Mouse (Mus musculus): ENCODE data around the gene Slc5a3.

Gene Slc5a3

DNA sequence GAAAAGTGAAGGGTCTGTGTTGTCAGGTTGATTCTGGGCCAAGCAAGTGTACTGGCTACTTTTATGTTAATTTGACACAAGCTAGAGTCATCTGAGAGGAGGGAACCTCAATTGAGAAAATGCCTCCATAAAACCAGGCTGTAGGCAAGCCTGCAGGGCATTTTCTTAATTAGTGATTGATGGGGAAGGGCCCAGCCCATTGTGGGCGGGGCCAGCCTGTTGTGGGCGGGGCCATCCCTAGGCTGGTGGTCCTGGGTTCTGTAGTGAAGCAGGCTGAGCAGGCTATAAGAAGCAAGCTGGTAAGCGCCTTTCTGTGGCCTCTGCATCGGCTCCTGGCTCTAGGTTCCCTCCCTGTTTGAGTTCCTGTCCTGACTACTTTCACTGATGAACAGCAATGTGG is 69.1 kb downstream of the Slc5a3 start:
- DNase-seq: no peak

DNA sequence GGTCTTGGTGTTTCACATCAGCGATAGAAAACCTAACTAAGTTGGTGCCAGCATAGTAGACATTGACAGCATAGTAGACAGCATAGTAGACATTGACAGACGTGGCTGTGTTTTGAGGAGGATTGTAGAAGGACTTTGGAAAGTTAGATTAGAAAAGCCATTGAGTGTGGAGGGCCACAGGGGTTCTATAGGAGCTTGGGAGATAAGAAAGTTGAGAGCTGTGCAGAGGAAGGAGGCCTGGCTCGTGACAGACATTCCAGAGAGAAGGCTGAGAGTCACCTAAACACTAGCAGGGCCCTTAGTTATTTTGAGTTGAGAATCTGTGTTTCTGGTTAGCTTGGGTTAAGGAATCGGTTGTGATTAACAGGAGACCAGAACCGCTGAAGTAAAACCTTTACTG is 69.5 kb downstream of the Slc5a3 start:
- no peak for DNase-seq

DNA sequence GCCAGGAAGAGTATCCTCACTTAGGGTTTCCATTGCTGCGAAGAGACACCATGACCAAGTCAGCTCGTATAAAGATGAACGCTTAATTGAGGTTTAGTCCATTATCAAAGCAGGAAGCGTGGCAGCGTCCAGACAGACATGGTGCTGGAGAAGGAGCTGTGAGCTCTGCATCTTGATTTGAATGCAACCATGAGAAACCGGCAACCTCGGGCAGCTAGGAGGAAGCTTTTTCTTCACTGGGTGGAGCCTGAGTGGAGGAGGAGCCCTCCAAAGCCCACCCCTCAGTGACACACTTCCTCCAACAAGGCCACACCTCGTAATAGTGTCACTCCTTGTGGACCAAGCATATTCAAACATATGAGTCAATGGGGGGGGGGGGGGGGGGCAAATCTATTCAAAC is 71.7 kb downstream of the Slc5a3 start:
- no peak for DNase-seq

DNA sequence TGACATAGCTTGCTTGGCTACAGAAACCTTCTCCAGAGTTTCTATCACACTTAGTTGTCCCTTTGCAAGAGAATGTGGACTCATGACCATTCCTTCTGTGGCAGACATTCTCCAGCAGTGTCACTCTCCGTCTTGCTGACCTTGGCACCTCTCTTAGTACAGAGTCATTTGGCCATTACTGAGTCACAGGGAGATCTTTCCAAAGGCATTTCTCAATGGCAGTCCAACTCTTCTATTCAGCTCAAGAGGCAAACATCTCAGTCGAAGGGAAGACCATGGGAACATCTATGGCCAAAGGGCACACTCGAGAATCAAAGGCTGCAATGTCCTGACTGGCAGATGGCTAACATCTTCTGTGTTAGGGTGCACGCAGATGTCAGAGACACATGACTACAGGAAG is 74.4 kb downstream of the Slc5a3 start:
- DNase-seq: no peak

DNA sequence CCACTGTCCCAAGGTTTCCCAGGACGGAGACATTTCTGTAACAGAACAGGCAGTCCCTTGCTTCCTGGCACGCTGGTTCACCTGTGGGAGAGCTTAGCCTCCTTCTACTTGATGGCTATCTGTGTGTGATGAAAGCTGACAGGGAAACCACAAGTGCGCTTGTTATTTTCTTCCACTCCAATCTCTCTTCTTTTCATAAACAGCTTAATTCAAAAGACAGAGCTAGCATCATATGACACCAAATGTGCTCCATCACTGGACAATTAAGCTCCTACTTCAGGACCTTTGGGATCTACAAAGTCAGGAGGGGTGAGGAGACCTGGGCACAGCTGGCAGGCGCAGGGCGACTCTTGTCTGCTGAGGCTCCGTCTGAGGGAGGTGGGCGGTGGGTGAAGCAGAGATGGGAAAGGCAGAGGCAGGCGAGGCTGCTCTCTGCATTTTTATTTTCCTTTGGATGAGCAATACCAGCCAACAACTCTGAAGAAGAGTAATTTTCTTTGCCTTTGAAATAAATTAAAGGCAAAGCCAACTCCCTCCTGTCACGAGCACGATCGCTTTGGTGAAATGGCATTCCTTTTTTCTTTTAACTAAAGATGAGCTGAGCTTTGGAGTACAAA is 76.1 kb downstream of the Slc5a3 start:
- no peak for DNase-seq

DNA sequence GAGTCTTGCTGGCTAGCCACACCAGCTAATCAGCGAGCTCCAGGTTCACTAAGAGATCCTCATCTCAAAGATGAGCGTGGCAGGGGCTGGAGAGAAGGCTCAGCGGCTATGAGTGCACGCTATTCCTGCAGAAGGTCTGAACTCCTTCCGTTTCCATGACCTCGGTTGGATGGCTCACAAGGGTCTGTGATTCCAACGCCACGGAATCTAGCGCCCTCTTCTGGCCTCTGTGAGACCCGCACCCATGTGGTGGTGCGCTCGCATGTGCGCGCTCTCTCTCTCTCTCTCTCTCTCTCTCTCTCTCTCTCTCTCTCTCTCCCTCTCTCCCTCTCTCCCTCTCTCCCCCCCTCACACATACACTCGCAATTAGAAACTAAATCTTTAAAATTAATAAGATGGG is 78.2 kb downstream of the Slc5a3 start:
- DNase-seq: no peak
